Mouse (Mus musculus): ENCODE data around the gene Ubxn2a. TPM values are rescaled to one million over a fixed set of nuclear protein-coding genes. Genes with fewer than 3 reads are reported as not detected.
A peak's percentile ranks its signal among the peaks of the same experiment; 100 is the strongest.

Gene Ubxn2a
- total RNA-seq, 2 experiments from 2014 or later = 141 to 142 TPM

- no peak for DNase-seq (ENCODE audit: low spot score)
Measured at GRCm38 (mm10) chr12:4882086-4882485, 25.4 kb downstream of the Ubxn2a start.

DNA sequence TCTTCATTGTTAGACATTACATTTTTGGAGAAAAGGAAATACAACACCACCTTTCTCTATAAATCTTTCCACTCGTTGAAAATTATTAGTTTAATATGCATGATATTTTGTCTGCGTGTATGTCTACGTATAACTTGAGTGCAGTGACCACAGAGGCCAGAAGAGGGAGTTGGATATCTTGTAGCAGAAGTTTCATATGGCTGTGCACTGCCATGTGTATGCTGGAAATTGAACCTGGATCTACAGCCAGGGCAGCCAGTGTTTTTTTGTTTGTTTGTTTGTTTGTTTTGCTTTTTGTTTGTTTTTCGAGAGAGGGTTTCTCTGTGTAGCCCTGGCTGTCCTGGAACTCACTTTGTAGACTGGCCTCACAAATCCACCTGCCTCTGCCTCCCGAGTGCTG, 28.5 kb downstream of the Ubxn2a start:
- peak; percentile 30 for DNase-seq (ENCODE audit: low spot score)

DNA sequence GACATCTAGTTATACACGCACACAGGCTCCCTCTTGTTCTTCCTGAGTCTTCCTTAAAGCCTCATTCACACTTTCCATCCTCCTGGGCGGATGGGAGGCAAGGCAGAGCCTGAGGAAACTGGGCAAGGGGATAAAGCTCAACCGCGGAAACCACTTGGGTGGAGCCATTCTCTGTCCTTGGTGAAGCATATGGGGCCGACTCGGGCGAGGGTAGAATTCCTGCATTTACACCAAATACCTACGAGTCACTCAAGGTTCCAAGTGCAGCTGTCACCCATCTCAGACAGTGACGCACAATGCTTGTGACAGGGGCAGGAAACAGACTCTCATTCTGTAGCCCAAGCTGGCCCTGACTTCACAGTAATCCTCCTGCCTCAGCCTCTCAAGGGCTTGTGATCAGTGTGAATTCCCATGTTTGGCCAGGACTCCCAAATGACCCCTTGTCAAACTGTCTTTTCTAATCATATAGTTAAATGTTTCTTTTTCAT, 29.2 kb downstream of the Ubxn2a start:
- DNase-seq (ENCODE audit: low spot score) = no peak

DNA sequence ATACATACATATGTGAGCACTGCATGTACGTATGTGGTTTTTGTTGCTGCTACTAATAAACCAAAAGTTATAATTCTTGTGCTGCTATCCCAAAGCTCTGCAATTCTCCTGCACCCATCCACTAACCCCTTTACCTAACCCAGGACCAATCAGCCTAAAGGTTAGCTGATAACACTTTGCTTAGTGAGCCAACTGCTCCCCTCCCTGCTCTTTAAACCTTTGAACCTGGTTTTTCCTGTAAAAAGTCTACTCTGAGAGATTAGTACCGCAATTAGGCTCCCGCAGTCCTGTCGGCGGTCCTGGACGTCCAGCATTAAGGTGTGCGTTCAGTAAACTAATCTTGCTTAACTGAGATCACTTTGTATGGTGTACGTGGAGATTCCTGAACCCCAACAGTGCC, 31.9 kb downstream of the Ubxn2a start:
- DNase-seq (ENCODE audit: low spot score) = no peak

- DNase-seq (ENCODE audit: low spot score) = peak; percentile 64
Measured at GRCm38 (mm10) chr12:4874161-4874927, 33.2 kb downstream of the Ubxn2a start, which contains the start of gene Mfsd2b. Gene Mfsd2b (minus strand): TSS chr12:4874359.

GRCm38 (mm10) chr12:4873531-4873930, 34.0 kb downstream of the Ubxn2a start:
- no peak for DNase-seq (ENCODE audit: low spot score)

DNA sequence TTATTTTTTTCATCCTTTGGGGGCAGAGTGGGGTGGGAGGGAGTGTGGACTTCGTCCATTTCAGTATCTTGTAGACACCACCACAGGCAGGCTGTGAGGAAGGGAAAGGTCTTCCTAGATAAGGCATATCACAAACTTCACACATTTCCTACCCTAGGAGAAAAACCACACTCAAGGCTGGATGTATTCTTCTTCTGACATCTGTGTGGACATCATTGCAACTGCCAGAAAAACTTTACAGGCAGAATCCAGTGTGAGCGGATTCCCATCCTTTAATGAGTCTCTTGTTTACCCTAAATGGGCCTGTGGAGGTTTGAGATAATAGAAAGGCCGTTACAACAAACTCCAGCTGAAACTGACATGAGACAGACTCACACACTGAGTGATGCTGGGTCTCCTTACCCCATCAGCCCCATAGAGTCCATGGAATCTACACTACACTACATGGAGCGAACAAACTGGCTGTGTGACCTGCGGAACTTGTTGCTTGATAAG, 34.5 kb downstream of the Ubxn2a start:
- no peak for DNase-seq (ENCODE audit: low spot score)

DNA sequence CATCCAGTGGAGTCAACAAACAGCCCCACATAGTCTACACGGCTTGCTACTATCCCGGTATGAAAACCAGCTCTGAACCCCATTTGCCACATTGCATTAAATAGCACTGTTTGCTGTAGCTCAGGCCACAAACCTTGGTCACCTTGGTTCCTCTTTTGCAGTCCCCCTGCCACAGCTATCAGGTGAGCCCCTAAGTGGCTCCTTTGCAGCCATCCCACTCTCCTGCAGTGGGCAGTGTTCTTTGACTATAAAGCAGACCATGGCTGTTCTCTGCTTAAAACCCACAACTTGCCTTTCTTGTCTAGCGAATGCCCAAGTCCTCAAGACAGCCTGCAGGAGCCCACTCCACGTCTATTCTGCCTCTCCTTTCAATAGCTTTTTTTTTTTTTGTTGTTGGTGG, 35.2 kb downstream of the Ubxn2a start:
- DNase-seq (ENCODE audit: low spot score) = no peak

- no peak for DNase-seq (ENCODE audit: low spot score)
Measured at GRCm38 (mm10) chr12:4871260-4871659, 36.2 kb downstream of the Ubxn2a start.

DNA sequence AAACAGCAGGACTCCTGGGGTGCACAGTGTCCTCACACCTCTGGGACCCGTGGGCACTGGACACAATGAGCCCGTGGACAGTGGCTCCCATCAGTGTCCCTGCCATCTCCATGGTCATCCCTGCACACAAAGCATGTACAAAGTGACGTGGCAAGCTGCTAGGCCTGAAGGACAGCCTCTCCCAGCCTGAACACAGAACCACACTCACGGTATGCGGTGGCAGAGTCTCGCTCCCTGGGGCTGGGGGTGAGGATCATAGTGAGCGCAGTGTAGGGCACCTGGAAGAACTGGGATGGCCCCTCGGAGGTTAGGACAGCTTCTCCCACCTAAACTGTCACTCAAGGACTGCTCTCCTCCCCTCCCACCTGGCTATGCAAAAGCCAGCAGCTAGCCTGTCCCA, 38.6 kb downstream of the Ubxn2a start:
- no peak for DNase-seq (ENCODE audit: low spot score)

- no peak for DNase-seq (ENCODE audit: low spot score)
Measured at GRCm38 (mm10) chr12:4864338-4864690, 43.2 kb downstream of the Ubxn2a start.

DNA sequence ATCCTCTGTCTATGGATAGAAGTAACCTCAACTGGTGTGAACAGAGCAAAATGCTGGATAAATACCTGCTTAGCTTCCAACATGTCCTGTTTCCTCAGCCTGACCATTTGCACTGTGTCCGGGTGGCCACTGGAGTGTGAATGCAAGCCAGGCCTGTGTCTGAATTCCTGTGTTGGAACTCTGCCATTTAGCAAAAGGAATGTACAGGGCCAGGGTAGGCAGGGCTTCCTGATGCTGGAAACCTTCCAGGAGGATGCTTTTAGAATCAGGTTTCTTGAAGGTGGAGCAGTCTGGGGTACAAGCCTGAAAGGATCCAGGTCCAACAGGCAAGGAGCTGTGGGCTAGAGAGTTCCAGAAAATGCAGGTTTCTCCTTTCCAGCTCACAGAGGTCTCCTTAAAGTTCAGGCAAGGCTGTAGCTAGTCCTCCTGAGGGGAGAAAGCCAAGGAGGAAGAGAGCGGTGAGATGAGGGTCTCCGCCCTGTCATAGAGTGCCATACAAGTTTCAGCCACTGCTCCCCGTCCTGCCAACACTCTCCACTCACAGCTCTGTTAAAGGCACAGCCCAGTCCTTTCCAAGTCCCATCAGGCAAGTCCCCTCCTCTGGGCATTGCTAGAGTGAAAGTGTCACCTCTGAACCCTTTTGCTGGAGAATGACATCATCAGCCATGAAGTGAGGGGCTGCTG, 43.7 kb downstream of the Ubxn2a start:
- DNase-seq (ENCODE audit: low spot score) = no peak

GRCm38 (mm10) chr12:4862672-4863071, 44.8 kb downstream of the Ubxn2a start:
- no peak for DNase-seq (ENCODE audit: low spot score)

- no peak for DNase-seq (ENCODE audit: low spot score)
Measured at GRCm38 (mm10) chr12:4859241-4859914, 48.1 kb downstream of the Ubxn2a start.

DNA sequence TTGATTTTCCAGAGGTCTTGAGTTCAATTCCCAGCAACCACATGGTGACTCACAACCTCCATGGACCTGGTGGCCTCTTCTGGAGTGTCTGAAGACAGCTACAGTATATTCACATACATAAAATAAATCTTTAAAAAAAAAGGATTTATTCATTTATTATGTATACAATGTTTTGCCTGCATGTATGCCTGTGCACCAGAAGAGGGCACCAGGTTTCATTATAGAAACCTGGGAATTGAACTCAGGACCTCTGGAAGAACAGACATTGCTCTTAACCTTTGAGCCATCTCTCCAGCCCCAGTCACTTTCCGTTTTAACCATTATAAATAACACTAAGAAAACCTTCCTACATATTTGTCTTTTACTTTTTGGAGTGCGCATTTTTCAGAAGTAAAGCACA, 50.7 kb downstream of the Ubxn2a start:
- DNase-seq (ENCODE audit: low spot score) = no peak

- DNase-seq (ENCODE audit: low spot score) = no peak
Measured at GRCm38 (mm10) chr12:4856160-4856559, 51.3 kb downstream of the Ubxn2a start.

- no peak for DNase-seq (ENCODE audit: low spot score)
Measured at GRCm38 (mm10) chr12:4843741-4844140, 63.8 kb downstream of the Ubxn2a start.

DNA sequence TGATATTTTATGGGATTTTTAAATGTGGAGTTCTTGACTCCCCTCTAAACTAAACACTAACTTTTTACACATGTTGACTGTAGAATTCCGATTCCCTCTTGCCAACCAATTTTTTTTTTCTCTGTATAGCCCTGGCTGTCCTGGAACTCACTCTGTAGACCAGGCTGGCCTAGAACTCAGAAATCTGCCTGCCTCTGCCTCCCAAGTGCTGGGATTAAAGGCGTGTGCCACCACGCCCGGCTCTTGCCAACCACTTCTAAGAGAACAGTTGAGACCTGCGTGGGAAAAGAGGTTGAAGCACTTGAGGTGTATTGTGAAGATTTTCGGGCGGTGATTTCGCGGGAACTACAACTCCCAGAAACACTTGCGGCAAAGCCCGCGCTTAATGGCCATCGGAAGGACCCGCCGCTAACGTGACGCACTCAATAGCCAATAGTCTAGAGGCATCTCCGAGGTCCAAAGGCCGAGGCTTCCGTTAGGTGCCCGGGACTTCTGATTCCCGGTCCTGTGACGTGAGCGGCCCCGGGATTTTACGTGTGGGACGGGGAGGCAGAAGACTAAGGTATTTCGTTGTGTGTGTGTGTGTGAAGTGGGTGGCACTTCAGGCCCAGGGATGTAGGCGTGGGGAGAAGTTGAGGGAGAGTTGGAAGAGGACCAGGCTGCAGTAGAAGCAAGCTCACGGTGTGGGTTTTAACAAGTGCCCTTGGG, 64.5 kb downstream of the Ubxn2a start, which contains the start of gene Wdcp:
Gene Wdcp (plus strand): TSS at position 414 of the 708 bp plus-strand sequence.
- peak; percentile 91 for DNase-seq (ENCODE audit: low spot score)

- no peak for DNase-seq (ENCODE audit: low spot score)
Measured at GRCm38 (mm10) chr12:4842456-4842855, 65.0 kb downstream of the Ubxn2a start.

DNA sequence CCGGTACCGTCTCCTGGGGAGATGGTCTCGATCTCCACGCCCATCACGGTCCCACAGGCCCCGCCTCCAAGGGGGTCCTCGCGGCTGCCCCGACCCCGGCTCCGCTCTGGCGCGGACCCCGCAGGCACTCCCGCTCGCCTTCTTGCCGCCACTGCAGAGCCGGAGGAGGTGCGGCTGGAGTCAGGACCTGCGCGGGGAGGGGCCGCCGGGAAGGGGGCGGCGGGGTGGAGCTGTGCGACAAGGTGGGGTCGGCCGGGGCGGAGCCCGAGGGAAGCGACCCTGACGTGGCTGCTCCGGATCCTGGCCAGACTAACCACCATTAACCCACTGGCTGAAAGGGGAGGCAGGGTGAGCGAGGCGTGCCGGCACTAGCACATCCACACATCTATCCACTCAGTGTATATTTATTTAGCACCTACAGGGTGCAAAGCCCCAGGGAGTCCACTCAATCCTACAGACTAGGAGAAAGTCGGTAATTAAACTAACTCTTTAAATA, 66.1 kb downstream of the Ubxn2a start, which contains the start of gene Fkbp1b:
Gene Fkbp1b (minus strand): TSS at position 200 of the 496 bp plus-strand sequence.
- DNase-seq (ENCODE audit: low spot score) = peak; percentile 20

DNA sequence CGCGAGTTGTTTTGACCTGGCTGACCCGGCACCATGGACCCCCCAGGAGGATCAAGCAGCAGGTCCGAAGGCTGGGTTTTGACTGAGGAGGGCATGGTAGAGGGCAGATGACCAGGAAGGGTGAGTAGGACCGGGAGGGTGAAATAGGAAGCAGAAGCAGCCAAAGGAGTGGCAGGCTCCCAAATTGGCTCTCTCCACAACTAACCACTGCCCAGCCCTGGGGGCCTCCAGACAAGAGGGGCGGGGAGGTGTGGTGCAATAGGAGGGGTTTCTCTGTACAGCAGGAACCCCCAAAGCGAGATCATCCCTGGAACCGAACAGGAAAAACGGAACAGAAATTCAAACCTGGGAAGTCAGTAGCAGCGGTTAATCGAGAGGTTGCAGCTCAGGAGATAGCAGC, 66.8 kb downstream of the Ubxn2a start:
- no peak for DNase-seq (ENCODE audit: low spot score)

Data from gastrocnemius, adult 18-20 months (tissue).